Comparison of ENCODE assay signal across 16 mouse cellular contexts in genomic region chr3:41592805-41593204, GRCm38 (mm10). TPM values are rescaled to one million over a fixed set of nuclear protein-coding genes. Genes with fewer than 3 reads are reported as not detected.
A peak's percentile ranks its signal among the peaks of the same experiment; 100 is the strongest.
DNase-seq lines count a peak whose midpoint lies in the region; ATAC-seq lines count a peak whose summit lies in the region.
"Had no signal": no experiment of that assay in that cellular context is flagged by ENCODE, and none has a peak within 500 bp of the region (broad histone marks: within the 10 kb centered on the region; RNA-seq: fewer than 3 reads in every experiment).

No protein-coding gene starts in this region.

- DNase-seq in cerebellum, adult 9-10 months, result peak; percentile 54
- DNase-seq in cerebellum, adult 8-10 months, result no peak
- DNase-seq in 416B (ENCODE audit: low read depth), result peak; percentile 78
- peak; percentile 68 for DNase-seq in brain, adult 2 months (ENCODE audit: low read depth, low spot score)
- DNase-seq in embryo, embryonic 11 days, result no peak
- DNase-seq: adrenal gland, adult 8-10 months; adrenal gland, postnatal 36 days; B cell, adult 2 months; gastrocnemius, adult 2 months; gastrocnemius, postnatal 25 days; heart, postnatal 36 days; kidney, adult 8-10 months had no signal

- peak; percentile 12; the same call in 1 of the 2 replicates for ATAC-seq in megakaryocyte progenitor cell, adult 5-6 weeks (replicated peaks; ENCODE audit: poor library complexity)
- ATAC-seq: CD4-positive, CD25-positive, alpha-beta regulatory T cell, adult 4 months; forebrain, embryonic 15.5 days; intestine, embryonic 16.5 days had no signal

RNA-seq across cellular contexts. Expression of gene Jade1, which starts 37.3 kb away (rescaled TPM):
- 45.3 and 47.8 TPM in 2 replicates for total RNA-seq in megakaryocyte progenitor cell, adult 5-6 weeks (2015)
- total RNA-seq in megakaryocyte progenitor cell, adult 5-6 weeks (2017), result 34.6 and 38.7 TPM in 2 replicates

Comparison
In these comparisons a context has a peak if more than half of its experiments do, and no peak if none do; other contexts are left out.
1. DNase-seq: peak in cerebellum, adult 9-10 months (single experiment), 416B (single experiment) and brain, adult 2 months (single experiment); none in cerebellum, adult 8-10 months (single experiment) and embryo, embryonic 11 days (single experiment).